Mouse (Mus musculus) neural tube, embryonic 11.5 days (tissue): Measurements from ENCODE around the gene Zbtb7a. TPM values are rescaled to one million over a fixed set of nuclear protein-coding genes. Genes with fewer than 3 reads are reported as not detected.
"Not testable (repeated sequence)": the region's sequence is repeated elsewhere in the genome, so short reads cannot be mapped to it uniquely, and the experiment has no call there.

ENCODE experiments used
- ATAC-seq: fragments of 200-750 bp; cut with Nextera tagmentation; 2 replicates; pipeline ENCODE4 v1.8.0; 2017; ENCODE audit warnings: moderate number of reproducible peaks, mild to moderate bottlenecking, moderate TSS enrichment, moderate library complexity; ENCODE audit not compliant: insufficient read depth, low FRiP score, low TSS enrichment
- DNase-seq: peaks from one replicate; pipeline ENCODE4 v3.0.0-alpha.2; 2015; ENCODE audit warnings: low spot score
- H3K27ac ChIP-seq: fragments of 300-500 bp; sonication (generic); 2 replicates; pipeline ENCODE4 v1.5.1; 2014; ENCODE audit warnings: low read depth, mild to moderate bottlenecking, low read length
- H3K27me3 ChIP-seq: fragments of 300-500 bp; sonication (generic); 2 replicates; pipeline ENCODE4 v1.6.1; 2014; ENCODE audit warnings: mild to moderate bottlenecking, low read length, mixed read lengths; ENCODE audit not compliant: control insufficient read depth, insufficient read depth
- H3K36me3 ChIP-seq: fragments of 300-500 bp; sonication (generic); 2 replicates; pipeline ENCODE4 v1.6.1; 2014; ENCODE audit warnings: mild to moderate bottlenecking, low read length, moderate library complexity, mixed read lengths; ENCODE audit not compliant: control insufficient read depth, insufficient read depth
- H3K4me1 ChIP-seq: fragments of 300-500 bp; sonication (generic); 2 replicates; pipeline ENCODE4 v1.6.1; 2014; ENCODE audit warnings: low read length, mixed read lengths; ENCODE audit not compliant: control insufficient read depth, insufficient read depth
- H3K4me2 ChIP-seq: fragments of 300-500 bp; sonication (generic); 2 replicates; pipeline ENCODE4 v1.6.1; 2014; ENCODE audit warnings: low read depth, mild to moderate bottlenecking, moderate library complexity
- H3K4me3 ChIP-seq: fragments of 300-500 bp; sonication (generic); 2 replicates; pipeline ENCODE4 v1.5.1; 2014; ENCODE audit warnings: low read depth, low read length
- H3K9ac ChIP-seq: fragments of 300-500 bp; sonication (generic); 2 replicates; pipeline ENCODE4 v1.6.1; 2014; ENCODE audit warnings: mild to moderate bottlenecking, low read length
- H3K9me3 ChIP-seq: fragments of 300-500 bp; sonication (generic); 2 replicates; pipeline ENCODE4 v1.6.1; 2016; ENCODE audit warnings: low read length; ENCODE audit not compliant: control insufficient read depth
- WGBS: fragments of 180-500 bp; shearing (Covaris S2); extraction: QIAGEN DNeasy Blood & Tissue Kit; methylation state at CpG from one replicate; pipeline ENCODE4 v1.1.7; 2014; 5-methylcytosine and 5-hydroxymethylcytosine counted together
- polyA plus RNA-seq: library from polyadenylated mRNA; unstranded; fragments of >200 nt; fragmentation: Nextera tagmentation; extraction: Ambion mirVana; gene quantifications from 2 replicates; pipeline ENCODE4 v1.2.1, GENCODE M21; 2014

Zbtb7a gene
- polyA plus RNA-seq, 1 experiment from 2014 or later, result 8.8 TPM

DNA sequence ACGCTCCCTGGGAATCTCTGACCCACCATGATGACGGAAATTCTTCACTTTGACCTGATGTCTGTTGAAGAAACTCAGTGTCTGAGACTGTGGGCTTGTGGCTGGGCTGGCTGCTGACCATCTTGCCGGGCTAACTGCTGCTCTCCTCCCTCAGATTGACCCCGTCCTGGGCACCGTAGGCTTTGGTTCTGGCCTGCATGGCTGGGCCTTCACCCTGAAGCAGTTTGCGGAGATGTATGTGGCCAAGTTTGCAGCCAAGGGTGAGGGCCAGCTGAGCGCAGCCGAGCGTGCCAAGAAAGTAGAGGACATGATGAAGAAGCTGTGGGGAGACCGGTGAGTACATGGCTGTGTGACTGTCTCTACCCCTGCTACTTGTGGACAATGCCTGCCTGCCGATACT, 43.9 kb downstream of the Zbtb7a start:
- no peak overlapping the region for H3K27ac ChIP-seq
- H3K36me3 ChIP-seq, result peaks cover 42% of the 10 kb centered on the region
- H3K9ac ChIP-seq, result no peak overlapping the region
- ATAC-seq (no peak), DNase-seq (no peak)
- no peaks in the 10 kb centered on the region for H3K27me3 ChIP-seq
- H3K4me1 ChIP-seq, result peaks cover 15% of the 10 kb centered on the region
- no peaks in the 10 kb centered on the region for H3K9me3 ChIP-seq
- WGBS, result 94% methylated on average over 11 of the region's 11 CpGs
- no peak overlapping the region; the same call in 1 of the 2 replicates for H3K4me3 ChIP-seq
- no peak overlapping the region for H3K4me2 ChIP-seq

DNA sequence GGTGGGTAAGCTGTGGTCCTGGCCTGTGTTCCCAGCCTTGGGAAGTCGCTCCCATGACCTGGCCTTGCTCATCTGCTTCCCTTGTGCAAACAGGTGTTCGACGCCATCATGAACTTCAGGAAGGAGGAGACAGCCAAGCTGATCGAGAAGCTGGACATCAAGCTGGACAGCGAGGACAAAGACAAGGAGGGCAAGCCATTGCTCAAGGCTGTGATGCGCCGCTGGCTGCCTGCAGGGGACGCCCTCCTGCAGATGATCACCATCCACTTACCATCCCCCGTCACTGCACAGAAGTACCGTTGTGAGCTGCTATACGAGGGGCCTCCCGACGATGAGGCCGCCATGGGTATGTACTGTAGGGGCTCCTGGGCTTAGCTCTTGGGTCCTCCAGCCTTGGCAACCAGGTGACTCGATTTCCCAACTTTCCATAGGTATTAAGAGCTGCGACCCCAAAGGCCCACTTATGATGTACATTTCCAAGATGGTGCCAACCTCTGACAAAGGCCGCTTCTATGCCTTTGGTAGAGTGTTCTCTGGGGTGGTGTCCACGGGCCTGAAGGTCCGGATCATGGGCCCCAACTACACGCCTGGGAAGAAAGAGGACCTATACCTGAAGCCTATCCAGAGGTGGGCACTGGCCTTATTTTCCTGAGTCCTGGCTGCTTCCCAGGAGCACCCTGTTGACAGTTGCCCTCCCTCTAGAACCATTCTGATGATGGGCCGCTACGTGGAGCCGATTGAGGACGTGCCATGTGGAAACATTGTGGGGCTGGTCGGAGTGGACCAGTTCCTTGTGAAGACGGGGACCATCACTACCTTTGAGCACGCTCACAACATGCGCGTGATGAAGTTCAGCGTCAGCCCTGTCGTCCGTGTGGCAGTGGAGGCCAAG, 44.7 kb downstream of the Zbtb7a start:
- Histone ChIP-seq H3K9me3 (no peaks in the 10 kb centered on the region), H3K4me3 (no peak overlapping the region), H3K4me2 (no peak overlapping the region), H3K4me1 (peaks cover 15% of the 10 kb centered on the region), H3K27me3 (no peaks in the 10 kb centered on the region), H3K9ac (no peak overlapping the region), H3K36me3 (peaks cover 42% of the 10 kb centered on the region), H3K27ac (no peak overlapping the region)
- DNase-seq (no peak), ATAC-seq (no peak)
- 92% methylated on average over 32 of the region's 32 CpGs for WGBS

- Histone ChIP-seq H3K4me2 (no peak overlapping the region), H3K36me3 (peaks cover 44% of the 10 kb centered on the region), H3K27ac (no peak overlapping the region), H3K9ac (no peak overlapping the region), H3K9me3 (no peaks in the 10 kb centered on the region), H3K4me3 (no peak overlapping the region), H3K27me3 (no peaks in the 10 kb centered on the region), H3K4me1 (peaks cover 11% of the 10 kb centered on the region)
- DNase-seq, result no peak
- ATAC-seq, result no peak
- WGBS, result 92% methylated on average over 13 of the region's 13 CpGs
These were observed 45.9 kb downstream of the Zbtb7a start for GRCm38 (mm10) chr10:81180946-81181345.

DNA sequence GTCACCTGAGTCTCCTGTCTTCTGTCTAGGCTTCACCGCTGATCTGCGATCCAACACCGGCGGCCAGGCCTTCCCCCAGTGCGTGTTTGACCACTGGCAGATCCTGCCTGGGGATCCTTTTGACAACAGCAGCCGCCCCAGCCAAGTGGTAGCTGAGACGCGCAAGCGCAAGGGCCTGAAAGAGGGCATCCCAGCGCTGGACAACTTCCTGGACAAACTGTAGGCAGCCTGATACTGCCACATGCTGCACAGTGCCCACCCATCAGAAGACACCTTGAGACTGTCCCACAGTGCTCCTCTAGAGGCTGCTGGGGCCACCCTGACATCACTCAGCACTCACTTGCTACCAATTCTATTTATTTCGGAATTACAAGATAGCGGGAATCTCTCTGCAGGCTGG, 46.8 kb downstream of the Zbtb7a start:
- peaks cover 11% of the 10 kb centered on the region for H3K4me1 ChIP-seq
- H3K4me2 ChIP-seq, ATAC-seq, H3K9ac ChIP-seq, H3K27me3 ChIP-seq, H3K27ac ChIP-seq, H3K9me3 ChIP-seq, H3K4me3 ChIP-seq, DNase-seq: not testable (repeated sequence)
- 89% methylated on average over 8 of the region's 12 CpGs for WGBS
- peaks cover 44% of the 10 kb centered on the region for H3K36me3 ChIP-seq

DNA sequence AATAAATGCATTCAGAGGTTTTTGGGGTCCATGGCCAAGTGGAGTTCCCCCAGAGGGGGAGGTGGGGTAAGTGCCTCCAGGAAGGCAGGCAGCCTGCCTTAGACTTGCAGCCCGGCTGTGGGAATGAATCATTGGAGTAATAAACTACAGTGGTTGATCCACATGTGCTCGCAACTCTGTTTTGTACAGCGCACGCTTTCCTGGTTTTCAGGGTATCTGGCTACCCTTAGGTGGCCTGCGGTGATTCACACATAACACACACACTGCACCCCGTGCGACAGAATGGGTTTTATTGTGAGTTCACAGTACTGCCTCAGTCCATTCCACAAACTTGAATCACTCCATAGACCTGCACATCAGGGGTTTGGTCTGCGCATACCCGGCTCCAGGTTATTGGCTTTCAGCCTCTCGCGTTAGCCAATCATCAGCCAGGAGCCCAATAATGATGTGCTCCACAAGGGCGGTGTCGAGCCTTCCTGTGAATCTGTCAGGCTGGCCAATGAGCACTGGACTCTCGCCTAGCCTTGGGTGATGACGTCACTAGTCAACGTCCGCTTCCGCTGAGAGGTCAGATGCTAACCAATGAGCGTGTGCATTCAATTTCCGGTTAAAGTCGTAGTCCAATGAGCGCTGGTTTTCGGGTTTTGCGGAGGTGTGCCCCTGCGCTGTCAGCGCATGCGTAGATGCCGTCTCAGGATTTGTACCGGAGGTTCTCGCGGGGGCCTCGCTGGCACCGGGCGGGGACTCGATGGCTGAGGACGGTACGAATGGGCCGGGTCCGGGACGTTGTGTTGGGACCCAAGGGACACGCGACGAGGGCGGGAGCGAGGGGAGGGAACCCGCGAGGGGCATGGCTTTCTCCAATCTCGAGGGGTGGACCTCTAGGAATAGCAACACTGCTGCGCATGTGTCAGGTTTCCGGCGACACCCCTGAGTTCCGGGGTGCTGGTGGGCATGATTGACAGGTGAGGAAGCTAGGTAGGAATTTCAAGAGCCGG, 47.6 kb downstream of the Zbtb7a start, which contains the start of gene Dapk3:
Gene Dapk3 (plus strand): TSS at position 670 of the 998 bp plus-strand sequence.
- ATAC-seq (peak; percentile 95), DNase-seq (peak; percentile 97)
- peak within 1 kb of the TSS; percentile 68 for H3K9ac ChIP-seq
- H3K4me3 ChIP-seq, result peak within 1 kb of the TSS; percentile 60
- 4% methylated on average over 53 of the region's 53 CpGs for WGBS
- peaks cover 41% of the 10 kb centered on the region for H3K36me3 ChIP-seq
- H3K27me3 ChIP-seq, result no peaks in the 10 kb centered on the region
- no peaks in the 10 kb centered on the region for H3K9me3 ChIP-seq
- 0 out of 2 replicates have a peak within 1 kb of the TSS, but pooled peaks have one; percentile 46 for H3K27ac ChIP-seq
- peak within 1 kb of the TSS; percentile 63 for H3K4me2 ChIP-seq
- H3K4me1 ChIP-seq, result peaks cover 8% of the 10 kb centered on the region

DNA sequence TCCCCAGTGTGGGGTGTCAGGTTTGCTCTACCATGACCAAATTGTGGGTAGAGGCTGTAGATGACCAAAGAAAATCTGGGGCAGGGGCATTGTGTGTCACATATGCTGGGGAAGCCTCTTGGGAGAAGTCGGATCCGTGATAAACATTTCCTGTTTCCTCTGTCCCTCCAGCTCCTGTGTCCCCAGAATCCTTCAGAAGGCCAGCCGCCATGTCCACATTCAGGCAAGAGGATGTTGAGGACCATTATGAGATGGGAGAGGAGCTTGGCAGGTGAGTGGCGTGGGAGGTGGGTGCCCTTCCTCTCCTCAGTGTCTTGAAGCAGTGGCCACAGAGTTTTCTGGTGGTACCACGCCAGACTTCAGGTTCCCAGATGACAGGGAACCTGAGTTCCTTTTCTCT, 48.8 kb downstream of the Zbtb7a start, which contains the start of gene 4930442H23Rik:
Gene 4930442H23Rik (minus strand): TSS at position 45 of the 400 bp plus-strand sequence.
- peaks cover 32% of the 10 kb centered on the region for H3K36me3 ChIP-seq
- H3K4me2 ChIP-seq, result peak within 1 kb of the TSS; percentile 63
- peak within 1 kb of the TSS; percentile 68 for H3K9ac ChIP-seq
- no peaks in the 10 kb centered on the region for H3K27me3 ChIP-seq
- ATAC-seq (no peak), DNase-seq (no peak)
- H3K4me1 ChIP-seq, result peaks cover 4% of the 10 kb centered on the region; the same call in 1 of the 2 replicates
- WGBS, result 85% methylated on average over 5 of the region's 5 CpGs
- H3K27ac ChIP-seq, result 0 out of 2 replicates have a peak within 1 kb of the TSS, but pooled peaks have one; percentile 46
- peak within 1 kb of the TSS; percentile 60 for H3K4me3 ChIP-seq
- no peaks in the 10 kb centered on the region for H3K9me3 ChIP-seq

- Histone ChIP-seq H3K9me3 (no peaks in the 10 kb centered on the region), H3K4me1 (peaks cover 4% of the 10 kb centered on the region; the same call in 1 of the 2 replicates), H3K27me3 (no peaks in the 10 kb centered on the region), H3K4me3 (no peak overlapping the region), H3K9ac (no peak overlapping the region), H3K27ac (no peak overlapping the region), H3K36me3 (peaks cover 26% of the 10 kb centered on the region), H3K4me2 (no peak overlapping the region)
- ATAC-seq, result no peak
- WGBS, result 63% methylated on average over 4 of the region's 4 CpGs
- DNase-seq, result no peak
These were observed 49.7 kb downstream of the Zbtb7a start for GRCm38 (mm10) chr10:81184765-81185164.

DNA sequence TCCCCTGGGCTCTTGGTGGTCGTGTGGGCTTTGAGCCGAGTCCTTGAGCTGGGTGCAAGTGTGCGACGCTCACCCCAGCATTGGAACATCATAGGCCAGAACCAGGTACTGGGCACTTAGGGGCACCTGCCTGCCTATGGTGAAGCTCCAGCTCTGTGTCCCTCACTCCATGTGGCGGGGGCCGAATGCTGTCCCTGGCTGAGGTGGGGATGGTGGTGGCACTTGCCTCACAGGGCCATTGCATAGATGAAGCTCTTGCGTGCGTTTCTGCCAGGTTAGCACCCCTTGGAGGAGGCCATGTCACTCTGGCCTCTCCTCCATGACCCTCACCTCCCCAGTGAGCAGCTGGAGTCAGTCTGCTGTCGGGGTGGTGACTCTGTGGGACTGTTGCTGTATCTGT, 52.1 kb downstream of the Zbtb7a start:
- H3K36me3 ChIP-seq, result peaks cover 5% of the 10 kb centered on the region; the same call in 1 of the 2 replicates

More for the DNA sequence above, 52.1 kb downstream of the Zbtb7a start:
- WGBS, result 96% methylated on average over 9 of the region's 9 CpGs
- H3K4me2 ChIP-seq, result no peak overlapping the region
- H3K9me3 ChIP-seq, result no peaks in the 10 kb centered on the region
- ATAC-seq, result no peak
- no peak overlapping the region for H3K4me3 ChIP-seq
- no peak for DNase-seq
- H3K27me3 ChIP-seq, result no peaks in the 10 kb centered on the region
- H3K27ac ChIP-seq, result no peak overlapping the region
- no peak overlapping the region for H3K9ac ChIP-seq
- H3K4me1 ChIP-seq, result peaks cover 9% of the 10 kb centered on the region
